In genomic region chr12:79506421-79506820, GRCm38 (mm10) we compare ENCODE assay signal across 10 mouse cellular contexts.
DNase-seq lines count a peak whose midpoint lies in the region; ATAC-seq and TF ChIP-seq lines count a peak whose summit lies in the region.
"Had no signal": no experiment of that assay in that cellular context is flagged by ENCODE, and none has a peak within 500 bp of the region (broad histone marks: within the 10 kb centered on the region; RNA-seq: fewer than 3 reads in every experiment).

No protein-coding gene starts in this region.

- H3K4me2 ChIP-seq in hindbrain, postnatal 0 days (ENCODE audit: low read depth, low read length): no peak overlapping the region
- H3K4me2 ChIP-seq in hindbrain, embryonic 13.5 days: no peak overlapping the region
- H3K4me2 ChIP-seq in CH12.LX (ENCODE audit: insufficient read depth, low read depth, poor library complexity, severe bottlenecking): no peak overlapping the region

- ATAC-seq in hindbrain, postnatal 0 days: no peak
- ATAC-seq in hindbrain, embryonic 13.5 days (ENCODE audit: low FRiP score): no peak
- ATAC-seq: inflammation-experienced regulatory T-cells, adult 6 months had no signal

- no peak overlapping the region for H3K9ac ChIP-seq in hindbrain, postnatal 0 days (replicated peaks; ENCODE audit: low read length)
- H3K9ac ChIP-seq in hindbrain, embryonic 13.5 days: no peak overlapping the region
- no peak overlapping the region for H3K9ac ChIP-seq in CH12.LX (ENCODE audit: insufficient read depth, low read depth)

- H3K27me3 ChIP-seq in hindbrain, postnatal 0 days (ENCODE audit: insufficient read depth, low read length): no peaks in the 10 kb centered on the region
- H3K27me3 ChIP-seq in hindbrain, embryonic 13.5 days: no peaks in the 10 kb centered on the region
- H3K27me3 ChIP-seq in CH12.LX (replicated peaks): no peaks in the 10 kb centered on the region
- H3K27me3 ChIP-seq in limb, embryonic 10.5 days (ENCODE audit: low read depth, poor library complexity, severe bottlenecking): no peaks in the 10 kb centered on the region
- H3K27me3 ChIP-seq: Patski had no signal

- 61% methylated on average over 4 of the region's 4 CpGs for WGBS in hindbrain, postnatal 0 days
- 75% methylated on average over 4 of the region's 4 CpGs for WGBS in hindbrain, embryonic 13.5 days
- 68% methylated on average over 4 of the region's 4 CpGs for WGBS in limb, embryonic 10.5 days

- TF ChIP-seq RAD21 in CH12.LX (IDR thresholded peaks at IDR 0.05; ENCODE audit: low read depth, low read length): no peak

- H3K79me2 ChIP-seq in CH12.LX (replicated peaks; ENCODE audit: control insufficient read depth, extremely low read depth, insufficient read depth, poor library complexity, severe bottlenecking): no peaks in the 10 kb centered on the region

- in situ Hi-C loops in CH12.LX (cut with MboI; ENCODE audit: low pct_ligation_motif_present, low pct_unique_long_range_greater_than_20kb, low sequenced_read_pairs): no loop called here

- H3K4me3 ChIP-seq in hindbrain, postnatal 0 days (ENCODE audit: low read length): no peak overlapping the region
- no peak overlapping the region for H3K4me3 ChIP-seq in hindbrain, embryonic 13.5 days
- no peak overlapping the region for H3K4me3 ChIP-seq in CH12.LX (replicated peaks in 1 of 3; ENCODE audit: low read depth in 2 of 3, low read length in 2 of 3, poor library complexity in 1 of 3)
- H3K4me3 ChIP-seq in limb, embryonic 10.5 days: no peak overlapping the region

- TF ChIP-seq POLR2A in CH12.LX (IDR thresholded peaks at IDR 0.05; ENCODE audit: low read depth, low read length): no peak
- no peak for TF ChIP-seq POLR2A in brain, embryonic 14.5 days (IDR thresholded peaks at IDR 0.05; ENCODE audit: borderline replicate concordance, extremely low read depth, insufficient read depth, insufficient read length, poor library complexity, severe bottlenecking)

- H3K36me3 ChIP-seq in hindbrain, postnatal 0 days (ENCODE audit: insufficient read depth, low read length): no peaks in the 10 kb centered on the region
- H3K36me3 ChIP-seq in hindbrain, embryonic 13.5 days: no peaks in the 10 kb centered on the region
- H3K36me3 ChIP-seq in CH12.LX (replicated peaks in 1 of 2; ENCODE audit: control insufficient read depth in 1 of 2, insufficient read depth in 1 of 2, low read length in 1 of 2): peaks cover 0 to 20% of the 10 kb centered on the region in 2 experiments
- H3K36me3 ChIP-seq in limb, embryonic 10.5 days: no peaks in the 10 kb centered on the region

- H3K9me3 ChIP-seq in hindbrain, postnatal 0 days (ENCODE audit: low read length): no peaks in the 10 kb centered on the region
- H3K9me3 ChIP-seq in hindbrain, embryonic 13.5 days: no peaks in the 10 kb centered on the region
- H3K9me3 ChIP-seq in CH12.LX (replicated peaks; ENCODE audit: low read length): no peaks in the 10 kb centered on the region
- no peaks in the 10 kb centered on the region for H3K9me3 ChIP-seq in limb, embryonic 10.5 days (replicated peaks)

- no peak for TF ChIP-seq CTCF in hindbrain, postnatal 0 days (IDR thresholded peaks at IDR 0.05; ENCODE audit: low read depth)
- no peak for TF ChIP-seq CTCF in CH12.LX (conservative IDR thresholded peaks at IDR 0.05 in 1 of 2, IDR thresholded peaks at IDR 0.05 in 1 of 2; ENCODE audit: low read depth in 2 of 2, low read length in 2 of 2)
- TF ChIP-seq CTCF in brain, embryonic 14.5 days (IDR thresholded peaks at IDR 0.05; ENCODE audit: borderline replicate concordance, extremely low read depth, insufficient read depth, insufficient read length): no peak

- TF ChIP-seq EP300 in CH12.LX (IDR thresholded peaks at IDR 0.05; ENCODE audit: low read length): no peak

- dilution Hi-C loops in CH12.LX (cut with MboI; ENCODE audit: extremely low pct_ligation_motif_present, extremely low pct_unique_long_range_greater_than_20kb, low sequenced_read_pairs): no loop called here

- DNase-seq in hindbrain, postnatal 0 days (ENCODE audit: low spot score): peak; percentile 26
- no peak for DNase-seq in CH12.LX (ENCODE audit: extremely low read depth)
- DNase-seq in brain, embryonic 14.5 days (ENCODE audit: low read depth): peak; percentile 35
- DNase-seq in limb, embryonic 10.5 days (ENCODE audit: low spot score): no peak
- no peak for DNase-seq in thymus, postnatal 10 days (ENCODE audit: low spot score in 2 of 2)
- no peak for DNase-seq in cerebellum, adult 9-10 months
- DNase-seq: lung, adult 2 months had no signal

- peak overlapping the region; percentile 66; the same call in 1 of the 2 replicates for H3K27ac ChIP-seq in hindbrain, postnatal 0 days
- no peak overlapping the region for H3K27ac ChIP-seq in hindbrain, embryonic 13.5 days
- no peak overlapping the region for H3K27ac ChIP-seq in CH12.LX (ENCODE audit: insufficient read depth, low read depth)
- peak overlapping the region; percentile 80 for H3K27ac ChIP-seq in limb, embryonic 10.5 days

- H3K4me1 ChIP-seq in hindbrain, postnatal 0 days (ENCODE audit: insufficient read depth, low read length): peaks cover 21% of the 10 kb centered on the region
- H3K4me1 ChIP-seq in hindbrain, embryonic 13.5 days (replicated peaks): peaks cover 39% of the 10 kb centered on the region
- peaks cover 6 to 15% of the 10 kb centered on the region in 2 experiments; a peak in 2 of 4 replicates for H3K4me1 ChIP-seq in CH12.LX (ENCODE audit: control insufficient read depth in 1 of 2, insufficient read depth in 2 of 2)
- H3K4me1 ChIP-seq in limb, embryonic 10.5 days: peaks cover 45% of the 10 kb centered on the region

TF ChIP-seq in CH12.LX, 34 proteins besides CTCF, POLR2A, EP300 and RAD21:
- no peak for TF ChIP-seq HCFC1 (IDR thresholded peaks at IDR 0.05; ENCODE audit: low read depth, low read length)
- peak; percentile 93 for TF ChIP-seq MAFK (IDR thresholded peaks at IDR 0.05; ENCODE audit: insufficient replicate concordance, low read length)

Comparison
In these comparisons a context has a peak if more than half of its experiments do, and no peak if none do; other contexts are left out.
1. H3K27ac ChIP-seq: peak in hindbrain, postnatal 0 days (single experiment) and limb, embryonic 10.5 days (single experiment); none in hindbrain, embryonic 13.5 days (single experiment) and CH12.LX (single experiment).
2. DNase-seq: peak in hindbrain, postnatal 0 days (single experiment) and brain, embryonic 14.5 days (single experiment); none in CH12.LX (single experiment), limb, embryonic 10.5 days (single experiment), thymus, postnatal 10 days (0 of 2) and cerebellum, adult 9-10 months (single experiment).